Mouse (Mus musculus) natural killer cell, adult 2 months (primary cell): ENCODE data around the gene Patl2.

Experiments used
- DNase-seq, 2 experiments: peaks; one replicate each; pipeline ENCODE4 v3.0.0; 2022; ENCODE audit warnings: low spot score in 2 of 2

Patl2 gene

GRCm38 (mm10) chr2:122172188-122172587 is 13.8 kb downstream of the Patl2 start:
- DNase-seq, result no peak

- no peak for DNase-seq
Measured at GRCm38 (mm10) chr2:122171292-122171691, 14.7 kb downstream of the Patl2 start.

GRCm38 (mm10) chr2:122164293-122164692 is 21.7 kb downstream of the Patl2 start:
- DNase-seq, result no peak

GRCm38 (mm10) chr2:122163430-122164195 is 22.4 kb downstream of the Patl2 start:
- no peak for DNase-seq

- no peak for DNase-seq
Measured at GRCm38 (mm10) chr2:122162529-122162928, 23.5 kb downstream of the Patl2 start.

- no peak for DNase-seq
Measured at GRCm38 (mm10) chr2:122161542-122161941, 24.4 kb downstream of the Patl2 start.

GRCm38 (mm10) chr2:122160680-122161079 is 25.3 kb downstream of the Patl2 start, which contains the start of gene Trim69:
TSS of gene Trim69 (plus strand) at chr2:122160700.
- peak; percentile 68 to 79 for DNase-seq

- DNase-seq, result no peak
Measured at GRCm38 (mm10) chr2:122159667-122160066, 26.3 kb downstream of the Patl2 start.

- DNase-seq, result no peak
Measured at GRCm38 (mm10) chr2:122158362-122158802, 27.6 kb downstream of the Patl2 start.

- DNase-seq, result no peak
Measured at GRCm38 (mm10) chr2:122157561-122157960, 28.4 kb downstream of the Patl2 start.

- DNase-seq, result no peak
Measured at GRCm38 (mm10) chr2:122156051-122156700, 29.8 kb downstream of the Patl2 start.

GRCm38 (mm10) chr2:122155292-122155691 is 30.7 kb downstream of the Patl2 start:
- no peak for DNase-seq

GRCm38 (mm10) chr2:122154479-122154878 is 31.5 kb downstream of the Patl2 start:
- no peak for DNase-seq

GRCm38 (mm10) chr2:122153681-122154365 is 32.2 kb downstream of the Patl2 start:
- no peak for DNase-seq

GRCm38 (mm10) chr2:122152850-122153249 is 33.1 kb downstream of the Patl2 start:
- DNase-seq, result no peak

- no peak for DNase-seq
Measured at GRCm38 (mm10) chr2:122151221-122151620, 34.8 kb downstream of the Patl2 start.

GRCm38 (mm10) chr2:122149716-122150115 is 36.3 kb downstream of the Patl2 start:
- DNase-seq, result no peak

- no peak for DNase-seq
Measured at GRCm38 (mm10) chr2:122149316-122149715, 36.7 kb downstream of the Patl2 start.

- DNase-seq, result peak; percentile 80
Measured at GRCm38 (mm10) chr2:122148242-122148917, 37.6 kb downstream of the Patl2 start.

GRCm38 (mm10) chr2:122147508-122148241 is 38.3 kb downstream of the Patl2 start, which contains the start of gene B2m:
TSS of gene B2m (plus strand) at chr2:122147686.
- DNase-seq, result peak; percentile 96 to 97

- DNase-seq, result no peak
Measured at GRCm38 (mm10) chr2:122146687-122147086, 39.3 kb downstream of the Patl2 start.
